Mouse (Mus musculus): Measurements from ENCODE around the gene Rragc.

The Rragc gene

DNA sequence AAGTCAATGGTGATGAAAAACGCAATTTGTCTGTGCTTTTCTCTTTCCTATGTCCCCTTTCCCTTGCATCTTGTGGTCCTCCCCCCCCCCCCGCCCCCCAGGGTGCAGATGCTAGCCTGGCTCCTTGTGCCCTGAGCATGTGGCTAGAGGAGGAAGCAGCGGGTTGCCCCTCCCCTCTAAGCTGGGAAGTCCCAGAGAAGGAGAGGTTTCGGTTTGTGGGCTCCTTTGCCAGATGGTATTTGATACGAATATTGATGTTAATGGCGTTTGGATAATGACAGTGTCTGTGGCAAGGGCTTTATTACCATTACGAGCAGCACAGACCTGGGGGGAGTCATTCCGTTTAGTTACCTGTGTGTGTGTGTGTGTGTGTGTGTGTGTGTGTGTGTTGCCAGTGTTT lies 34.8 kb downstream of the Rragc start:
- DNase-seq (ENCODE audit: low spot score), result no peak

GRCm38 (mm10) chr4:123956703-123957491 lies 39.7 kb downstream of the Rragc start:
- DNase-seq (ENCODE audit: low spot score), result peak; percentile 62

DNA sequence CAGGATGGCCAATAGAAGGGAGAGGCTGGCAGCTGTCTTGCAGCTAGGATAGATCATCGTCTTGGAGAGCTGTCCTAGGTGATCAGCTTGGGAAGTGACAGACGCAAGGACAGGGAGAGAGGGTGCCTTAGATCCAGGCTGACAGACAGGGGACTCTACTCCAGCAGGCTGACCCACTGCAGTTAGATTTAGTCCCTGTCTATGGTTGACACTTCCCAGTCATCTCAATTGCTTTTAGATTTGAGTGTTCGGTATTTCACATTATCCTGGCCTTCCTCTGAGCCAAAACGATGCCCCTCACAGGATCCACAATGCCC lies 40.2 kb downstream of the Rragc start:
- no peak for DNase-seq (ENCODE audit: low spot score)

- no peak for DNase-seq (ENCODE audit: low spot score)
Measured at GRCm38 (mm10) chr4:123957891-123958290, 40.6 kb downstream of the Rragc start.

GRCm38 (mm10) chr4:123960955-123961354 lies 43.7 kb downstream of the Rragc start:
- no peak for DNase-seq (ENCODE audit: low spot score)

DNA sequence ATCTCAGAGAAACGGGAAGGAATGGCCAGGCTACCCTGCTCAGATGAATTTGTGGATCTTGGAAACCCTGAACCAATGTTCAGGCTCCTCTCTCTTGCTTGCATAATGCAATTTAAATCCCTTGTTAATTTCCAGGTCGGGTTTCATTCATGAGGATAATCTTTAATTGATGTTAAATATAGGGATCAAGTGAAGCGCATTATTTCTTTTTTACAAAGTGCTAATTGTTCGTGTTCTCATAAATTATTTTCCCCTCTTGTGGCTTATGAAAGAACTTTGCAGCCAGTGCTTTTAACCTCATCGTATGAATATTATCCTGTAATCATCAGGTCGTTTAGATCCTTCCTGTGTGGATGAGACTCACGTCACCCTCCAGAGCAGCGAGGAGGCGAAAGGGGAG lies 45.5 kb downstream of the Rragc start:
- DNase-seq (ENCODE audit: low spot score), result no peak

GRCm38 (mm10) chr4:123968663-123969321 lies 51.5 kb downstream of the Rragc start:
- DNase-seq (ENCODE audit: low spot score), result no peak

GRCm38 (mm10) chr4:123969458-123969857 lies 52.2 kb downstream of the Rragc start:
- no peak for DNase-seq (ENCODE audit: low spot score)

DNA sequence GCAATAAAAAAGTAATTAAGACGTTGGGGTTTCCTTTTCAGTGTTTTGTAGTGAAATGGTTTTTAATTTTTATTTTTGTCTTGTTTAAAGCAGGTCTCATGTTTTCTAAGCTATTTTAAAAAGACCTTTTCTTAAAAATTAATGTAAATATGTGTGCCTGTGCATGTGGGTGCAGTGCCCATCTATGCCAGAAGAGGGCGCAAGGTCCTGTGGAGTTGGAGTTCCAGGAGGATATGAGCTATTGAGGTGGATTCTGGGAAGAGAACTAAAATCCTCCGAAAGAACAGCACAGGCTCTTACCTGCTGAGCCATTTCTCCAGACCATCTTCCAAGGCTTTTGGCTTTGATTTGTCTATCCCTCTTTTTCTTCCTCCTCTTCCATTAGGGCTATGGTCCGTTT lies 53.8 kb downstream of the Rragc start:
- no peak for DNase-seq (ENCODE audit: low spot score)

DNA sequence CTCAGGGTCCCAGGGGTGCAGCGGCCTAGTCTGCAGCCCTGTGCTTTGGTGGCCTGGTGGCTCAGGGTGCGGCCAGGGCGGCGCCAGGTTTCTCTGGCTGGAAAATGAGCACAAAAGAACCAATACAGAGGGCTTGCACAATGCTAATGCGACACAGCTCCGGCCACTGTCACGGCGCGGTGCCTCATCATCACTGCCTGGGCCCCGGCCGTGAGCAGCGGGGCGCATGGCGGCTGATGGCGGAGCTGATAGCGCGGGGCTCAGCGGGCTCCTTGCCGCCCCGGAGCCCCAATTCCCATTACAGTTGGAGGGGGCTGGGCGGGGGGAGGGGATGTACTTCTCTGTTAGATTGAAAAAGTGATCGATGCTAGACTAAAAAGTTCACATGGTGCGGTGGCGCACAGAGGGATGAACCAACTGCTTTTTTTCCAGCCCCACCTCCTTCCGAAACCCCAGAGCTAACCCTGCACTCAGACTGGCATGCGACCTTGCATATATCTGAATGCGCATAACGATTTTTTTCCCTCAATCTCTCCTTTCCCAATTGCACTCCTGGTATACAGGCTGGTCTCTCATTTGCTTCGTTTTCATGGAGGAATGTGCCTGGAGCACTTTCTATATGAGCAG lies 55.3 kb downstream of the Rragc start:
- no peak for DNase-seq (ENCODE audit: low spot score)

DNA sequence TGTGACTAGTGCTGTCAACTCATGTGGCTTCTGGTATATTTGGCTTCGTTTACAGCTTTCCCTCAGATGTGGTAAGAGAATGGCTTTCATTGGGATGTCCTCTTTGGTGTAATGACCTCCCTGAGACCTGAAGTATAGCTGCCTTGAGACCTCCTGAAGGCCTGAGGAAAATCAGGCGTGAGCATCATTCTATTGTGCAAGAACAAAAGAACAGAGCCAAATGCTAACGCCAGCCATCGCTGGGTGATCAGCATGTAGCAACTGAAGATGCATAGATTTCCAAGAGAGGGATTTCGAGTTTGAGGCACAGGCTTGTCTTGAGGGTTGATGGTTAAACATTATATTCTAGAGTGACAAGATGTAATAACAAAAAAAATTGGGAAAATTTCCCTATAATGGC lies 64.9 kb downstream of the Rragc start:
- DNase-seq (ENCODE audit: low spot score), result no peak

Data from ovary, postnatal 10 days (tissue).